Mouse (Mus musculus) megakaryocyte-erythroid progenitor cell, adult 5-6 weeks (primary cell): Measurements from ENCODE around the gene Paqr8. TPM values are rescaled to one million over a fixed set of nuclear protein-coding genes. Genes with fewer than 3 reads are reported as not detected.

Source experiments
- ATAC-seq: replicated peaks from 2 replicates; pipeline ENCODE4 v1.8.0; 2016; ENCODE audit warnings: mild to moderate bottlenecking, inconsistent platforms; ENCODE audit not compliant: severe bottlenecking, poor library complexity, low FRiP score, low TSS enrichment
- total RNA-seq, 2 experiments: library from RNA; stranded (forward) in 1 of 2; stranded (reverse) in 1 of 2; fragments of 200-1000, 215-1000 nt in 1 of 2; fragments of >200 nt in 1 of 2; fragmentation: Nextera tagmentation in 1 of 2; gene quantifications; 2 replicates each; pipeline ENCODE4 v1.2.3; 2014 to 2017

The Paqr8 gene
- total RNA-seq, 2 experiments from 2014 or later, result 2.0 to 2.9 TPM

DNA sequence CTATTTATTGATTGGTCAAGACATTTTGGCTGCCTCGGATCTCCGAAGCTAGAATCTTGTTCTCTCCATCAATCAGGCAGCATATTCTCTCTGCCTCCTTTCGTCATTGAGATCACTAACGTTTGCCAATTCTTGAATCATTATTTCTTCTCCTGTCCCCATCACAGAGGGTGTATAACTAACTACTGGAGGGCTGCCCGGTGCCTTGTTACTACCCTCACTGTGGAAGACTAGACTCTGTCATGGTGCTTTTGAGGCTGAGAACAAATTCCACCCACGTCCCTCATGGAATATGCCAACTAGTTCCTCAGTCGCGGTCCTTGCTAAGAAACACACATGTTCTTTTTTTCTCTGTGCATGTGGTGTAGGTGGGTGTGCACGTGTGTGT lies 15.7 kb downstream of the Paqr8 start:
- ATAC-seq, result no peak

GRCm38 (mm10) chr1:20908541-20908940 lies 18.1 kb downstream of the Paqr8 start:
- no peak for ATAC-seq

GRCm38 (mm10) chr1:20912115-20912514 lies 21.7 kb downstream of the Paqr8 start:
- no peak for ATAC-seq

- ATAC-seq, result peak; percentile 58
Observed at GRCm38 (mm10) chr1:20912527-20913171, 22.2 kb downstream of the Paqr8 start.

- no peak for ATAC-seq
Observed at GRCm38 (mm10) chr1:20914769-20915168, 24.4 kb downstream of the Paqr8 start.

- no peak for ATAC-seq
Observed at GRCm38 (mm10) chr1:20915608-20916007, 25.2 kb downstream of the Paqr8 start.

DNA sequence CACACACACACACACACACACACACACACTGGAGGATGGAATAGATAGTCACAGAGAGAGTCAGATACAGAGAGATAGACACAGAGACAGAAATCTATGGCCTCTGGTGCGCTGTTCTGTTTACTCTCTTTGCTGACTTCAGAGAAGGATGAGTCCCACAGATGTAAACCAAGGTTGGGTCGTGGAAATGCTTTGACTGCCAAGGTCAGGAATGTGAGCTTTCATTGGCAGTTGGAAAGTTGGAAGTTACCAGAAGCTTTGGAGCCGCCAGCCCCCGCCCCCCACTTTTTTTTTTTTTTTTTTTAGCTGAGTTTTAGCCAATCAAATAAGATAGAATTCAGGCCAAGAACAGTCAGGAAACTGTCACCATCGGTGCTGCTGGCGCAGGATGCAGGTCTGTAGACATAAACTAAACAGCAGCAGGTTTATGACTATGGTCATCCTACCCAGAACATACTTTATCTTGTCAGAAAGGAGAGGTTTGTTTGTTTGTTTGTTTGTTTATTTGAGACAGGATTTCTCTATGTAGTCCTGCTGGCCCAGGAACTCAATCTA lies 27.2 kb downstream of the Paqr8 start:
- no peak for ATAC-seq

GRCm38 (mm10) chr1:20919728-20920127 lies 29.3 kb downstream of the Paqr8 start:
- no peak for ATAC-seq

DNA sequence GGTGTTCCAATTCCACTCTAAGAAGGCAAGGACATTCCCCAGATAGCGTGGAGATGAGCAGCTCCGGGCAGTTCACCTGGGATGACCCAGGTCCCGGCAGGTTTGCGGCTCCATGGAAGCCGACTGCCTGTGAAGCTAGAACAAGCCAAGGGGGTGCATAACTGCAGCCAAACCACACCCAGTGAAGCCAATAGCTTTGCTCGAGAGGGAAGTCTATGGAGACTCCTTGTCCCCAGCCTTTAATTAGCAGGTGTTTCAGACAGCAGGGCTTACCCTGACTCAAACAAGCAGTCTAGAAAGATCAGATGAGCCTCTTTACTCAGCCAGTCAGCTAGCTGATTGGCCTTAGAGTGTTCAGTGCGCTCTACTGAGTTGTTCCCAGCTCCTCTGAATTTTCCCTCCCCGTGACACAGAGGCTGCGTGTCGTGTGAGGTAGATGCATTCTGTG lies 30.7 kb downstream of the Paqr8 start:
- no peak for ATAC-seq

DNA sequence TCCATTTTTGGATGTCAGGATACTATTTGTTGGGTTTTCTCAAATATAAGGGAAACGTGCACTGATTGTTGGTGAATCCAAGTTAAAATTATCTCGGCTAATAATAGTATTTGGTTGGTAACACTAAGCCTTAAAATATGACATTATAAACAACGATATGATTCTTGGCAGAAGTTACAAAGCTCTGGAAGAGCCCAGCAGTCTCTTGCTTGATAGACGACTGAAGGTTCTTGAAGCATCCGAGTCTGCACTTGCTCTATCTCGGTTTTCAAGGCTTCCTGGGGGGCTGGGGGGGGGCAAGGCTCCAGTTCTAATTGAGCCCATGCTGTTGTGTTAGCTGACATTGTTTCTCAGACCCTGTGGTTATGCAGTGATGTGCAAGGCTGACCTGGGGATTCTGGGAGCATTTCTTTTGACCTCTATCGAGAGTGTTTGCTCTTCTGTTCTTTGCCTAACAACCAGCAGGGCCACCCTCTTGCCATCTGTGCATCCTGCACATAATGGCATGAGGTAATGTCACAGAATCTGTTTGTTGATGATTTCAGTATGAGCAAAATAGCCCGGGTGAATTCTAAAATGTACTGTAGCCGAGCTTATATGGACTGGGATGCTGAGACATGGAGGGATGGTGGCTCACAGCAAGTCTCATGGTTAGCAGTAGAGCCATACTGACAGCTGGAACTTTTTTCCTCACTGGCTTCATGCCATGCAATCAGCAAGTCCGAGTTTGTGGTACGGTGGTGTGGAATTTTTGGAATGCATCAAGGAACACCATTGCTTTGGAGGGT lies 32.4 kb downstream of the Paqr8 start:
- no peak for ATAC-seq

GRCm38 (mm10) chr1:20925324-20925723 lies 34.9 kb downstream of the Paqr8 start:
- peak; percentile 44; the same call in 1 of the 2 replicates for ATAC-seq

GRCm38 (mm10) chr1:20925926-20926325 lies 35.5 kb downstream of the Paqr8 start:
- 0 out of 2 replicates have a peak, but pooled peaks have one; percentile 4 for ATAC-seq

DNA sequence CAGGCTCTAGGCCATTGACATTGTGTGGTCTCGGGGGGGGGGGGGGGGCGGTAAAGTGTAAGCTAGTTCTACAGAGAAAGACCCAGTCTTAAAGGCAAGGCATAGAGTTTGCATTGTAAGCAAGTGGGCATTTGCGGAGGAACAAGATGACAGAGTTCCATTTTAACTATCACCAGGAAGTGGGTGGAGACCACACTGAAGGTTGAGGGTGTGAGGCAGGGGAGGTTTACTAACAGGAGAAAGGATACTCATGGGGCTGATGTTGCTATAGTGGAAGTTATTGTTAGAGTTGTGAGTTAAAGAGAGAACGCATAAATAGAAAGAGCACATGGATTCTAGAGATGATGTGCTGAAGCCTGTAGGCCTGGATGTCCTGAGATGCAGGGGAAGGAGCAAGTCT lies 36.0 kb downstream of the Paqr8 start:
- no peak for ATAC-seq

GRCm38 (mm10) chr1:20928487-20928886 lies 38.1 kb downstream of the Paqr8 start:
- ATAC-seq, result peak; percentile 50

DNA sequence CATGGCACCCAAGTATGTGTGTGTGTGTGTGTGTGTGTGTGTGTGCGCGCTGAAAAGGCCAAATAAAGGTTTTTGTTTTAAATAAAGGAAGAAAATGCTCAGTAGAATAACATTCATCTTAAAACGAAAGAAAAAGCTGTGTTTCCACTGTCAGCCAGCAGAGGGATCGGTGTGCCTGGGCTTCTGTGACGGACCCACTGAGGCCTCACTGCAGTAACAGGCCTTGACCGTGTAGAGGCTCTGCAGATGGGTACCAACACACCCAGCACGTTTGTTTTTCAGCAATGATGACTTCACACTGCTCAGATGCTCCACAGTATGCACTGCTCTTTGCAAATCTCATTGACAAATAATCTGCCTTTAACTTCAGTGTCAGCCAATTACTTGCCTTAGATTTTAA lies 43.1 kb downstream of the Paqr8 start:
- ATAC-seq, result peak; percentile 75

GRCm38 (mm10) chr1:20935106-20935505 lies 44.7 kb downstream of the Paqr8 start:
- peak; percentile 76 for ATAC-seq

GRCm38 (mm10) chr1:20939046-20939445 lies 48.6 kb downstream of the Paqr8 start:
- peak; percentile 75 for ATAC-seq

DNA sequence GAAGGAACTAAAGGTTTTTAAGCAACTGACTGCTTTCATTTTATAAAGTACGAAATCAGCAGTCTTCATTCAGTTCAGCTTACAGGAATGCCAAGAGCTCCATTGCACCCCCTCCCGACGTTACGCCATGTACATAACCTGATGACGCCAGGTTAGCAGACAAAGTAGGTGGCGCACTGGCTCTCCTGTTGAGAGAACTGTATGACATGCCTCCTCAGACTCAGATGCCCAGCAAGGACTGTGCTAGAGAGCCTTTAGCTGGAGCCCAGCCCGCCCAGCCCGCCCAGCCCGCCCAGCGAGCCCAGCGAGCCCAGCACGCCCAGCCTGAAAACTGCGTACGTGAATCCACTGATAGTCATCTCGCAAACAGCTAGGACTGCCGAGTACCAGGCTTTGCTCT lies 49.7 kb downstream of the Paqr8 start:
- ATAC-seq, result no peak; the same call in 1 of the 2 replicates

- no peak for ATAC-seq
Observed at GRCm38 (mm10) chr1:20941322-20941721, 50.9 kb downstream of the Paqr8 start.

DNA sequence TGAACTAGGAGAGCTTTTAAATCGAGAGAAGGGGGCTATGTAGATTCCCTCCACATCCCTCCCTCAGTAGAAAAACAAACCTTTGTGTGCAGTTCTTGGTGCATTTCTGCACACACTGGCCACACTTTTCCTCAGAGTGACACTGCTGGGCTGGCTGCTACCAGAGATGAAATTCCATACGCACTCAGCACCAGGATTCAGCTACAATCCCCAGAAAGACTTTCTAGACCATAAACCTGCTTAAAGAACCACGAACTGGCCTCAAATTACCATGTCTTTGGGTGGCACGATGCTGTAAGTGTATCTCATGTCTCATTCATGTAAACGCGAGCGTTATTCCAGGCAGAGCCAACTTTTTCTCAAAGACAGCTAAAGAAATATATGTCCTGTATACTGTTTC lies 51.5 kb downstream of the Paqr8 start:
- ATAC-seq, result no peak

DNA sequence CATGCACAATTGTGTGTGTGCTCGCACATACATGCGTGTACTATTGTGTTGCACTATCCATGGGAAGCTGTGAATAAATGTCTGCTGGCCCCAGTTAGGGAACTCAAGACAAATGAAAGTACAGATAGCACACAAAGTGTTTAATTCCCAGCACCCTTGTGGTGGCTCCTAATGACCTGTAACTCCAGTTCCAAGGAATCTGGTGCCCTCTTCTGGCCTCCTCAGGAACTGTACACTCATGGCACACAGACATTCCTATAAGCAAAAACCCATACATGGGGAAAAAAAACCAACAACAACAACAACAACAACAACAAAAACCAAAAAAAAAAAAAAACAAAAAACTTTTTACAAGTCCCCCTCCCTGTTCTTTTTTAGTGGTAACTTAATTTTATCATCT lies 52.6 kb downstream of the Paqr8 start:
- no peak for ATAC-seq
